Mouse (Mus musculus): ENCODE data around the gene Fhad1.

The Fhad1 gene

DNA sequence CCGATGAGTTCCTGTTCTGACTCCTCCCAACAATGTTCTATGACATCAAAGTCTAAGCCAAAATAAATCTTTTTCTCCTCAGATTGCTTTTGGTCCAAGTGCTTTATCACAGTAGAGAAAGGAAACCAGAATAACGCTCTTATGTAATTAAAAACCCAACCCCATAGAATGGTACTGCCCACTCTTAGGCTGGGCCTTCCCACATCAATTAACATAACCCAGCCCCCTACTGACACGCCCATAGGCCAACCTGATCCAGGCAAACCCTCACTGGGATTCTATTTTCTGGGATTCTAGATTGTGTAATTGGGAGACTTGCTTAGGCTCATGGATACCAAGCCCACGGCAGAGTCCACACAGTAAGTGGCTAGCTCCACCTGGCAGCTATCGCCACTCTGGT, 149.9 kb downstream of the Fhad1 start:
- no peak for DNase-seq (ENCODE audit: extremely low spot score, low spot score)

GRCm38 (mm10) chr4:141864506-141864905, 150.4 kb downstream of the Fhad1 start:
- DNase-seq (ENCODE audit: extremely low spot score, low spot score) = no peak

- DNase-seq (ENCODE audit: extremely low spot score, low spot score) = no peak
Measured at GRCm38 (mm10) chr4:141863726-141864280, 151.1 kb downstream of the Fhad1 start.

DNA sequence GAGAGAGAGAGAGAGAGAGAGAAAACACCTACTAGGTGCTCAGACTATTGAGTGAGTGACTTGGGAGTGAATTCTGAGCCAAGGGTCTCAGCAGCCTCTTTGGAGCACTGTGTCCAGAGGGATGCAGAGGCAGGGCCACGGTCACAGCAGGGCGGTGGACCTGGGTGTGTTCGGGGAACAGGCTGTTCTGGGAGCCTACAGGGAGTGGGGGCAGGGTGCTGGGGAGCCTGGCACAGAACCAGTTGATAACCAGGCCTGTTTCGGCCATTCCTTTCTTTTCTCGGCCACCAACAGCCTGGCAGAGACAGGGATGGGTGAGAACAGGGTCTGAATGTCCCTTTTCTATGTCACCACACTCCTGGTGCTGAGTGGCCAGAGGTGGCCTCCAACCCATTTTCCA, 152.0 kb downstream of the Fhad1 start:
- no peak for DNase-seq (ENCODE audit: extremely low spot score, low spot score)

DNA sequence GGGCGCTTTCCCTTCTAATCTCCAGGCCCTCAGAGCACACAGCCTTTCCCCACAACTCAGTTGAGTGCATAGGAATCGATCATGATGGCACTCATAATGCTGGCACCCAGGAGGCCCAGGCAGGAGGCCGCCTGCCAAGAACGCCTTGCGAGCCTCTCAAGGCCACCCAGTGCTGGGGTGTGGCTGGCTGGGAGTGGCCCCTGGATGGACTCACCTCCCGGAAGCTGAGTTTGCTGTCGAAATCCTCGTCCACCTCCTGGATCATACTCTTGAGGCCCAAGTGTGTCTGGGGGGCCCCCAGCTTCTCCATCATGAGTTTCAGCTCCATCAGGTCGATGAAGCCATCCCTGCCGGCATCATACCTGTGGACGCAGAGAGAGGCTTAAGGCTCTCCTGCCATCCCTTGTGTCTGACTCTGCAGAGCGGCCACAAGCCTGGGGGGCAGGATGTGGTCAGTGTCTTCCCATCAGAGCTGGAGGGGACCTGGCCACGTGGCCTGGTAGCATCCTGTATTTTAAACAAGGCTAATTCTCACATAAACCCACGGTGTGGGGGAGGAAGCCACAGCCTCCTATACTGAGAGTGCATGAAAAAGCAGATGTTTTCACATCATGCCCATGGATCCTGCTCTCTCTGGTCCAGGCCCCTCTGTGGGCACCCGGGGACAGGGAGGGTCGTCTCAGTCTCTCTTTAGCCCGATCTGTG, 153.1 kb downstream of the Fhad1 start:
- DNase-seq (ENCODE audit: extremely low spot score, low spot score) = no peak

DNA sequence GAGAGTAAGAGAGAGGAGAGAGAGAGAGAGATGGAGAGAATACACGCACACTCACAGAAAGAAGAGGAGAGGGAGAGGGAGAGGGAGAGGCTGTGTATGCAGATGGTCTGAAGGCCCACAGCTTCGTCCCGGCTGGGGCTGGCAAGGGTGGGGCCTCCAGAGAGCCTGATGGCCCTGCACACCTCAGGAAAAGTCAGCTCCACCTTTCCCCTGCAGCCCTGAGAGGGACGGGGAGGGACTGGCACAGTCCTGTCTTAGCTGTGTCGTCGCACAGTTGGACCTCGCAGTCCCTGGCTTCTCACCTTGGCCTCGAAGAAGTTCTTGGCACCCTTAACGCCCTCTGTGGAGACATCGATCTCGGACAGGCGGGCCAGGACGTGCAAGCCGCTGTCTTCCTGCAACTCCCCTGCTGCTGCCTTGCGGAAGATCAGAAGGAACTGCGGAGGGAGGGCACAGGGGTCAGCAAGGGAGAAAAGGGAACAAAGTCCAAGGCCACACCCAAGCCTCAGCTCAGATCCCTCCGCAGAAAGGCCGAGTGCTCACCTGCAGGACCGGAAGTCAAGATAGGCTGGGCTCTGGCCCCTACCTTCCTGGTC, 154.5 kb downstream of the Fhad1 start:
- DNase-seq (ENCODE audit: extremely low spot score, low spot score) = no peak

- no peak for DNase-seq (ENCODE audit: extremely low spot score, low spot score)
Measured at GRCm38 (mm10) chr4:141859351-141859750, 155.5 kb downstream of the Fhad1 start.

DNA sequence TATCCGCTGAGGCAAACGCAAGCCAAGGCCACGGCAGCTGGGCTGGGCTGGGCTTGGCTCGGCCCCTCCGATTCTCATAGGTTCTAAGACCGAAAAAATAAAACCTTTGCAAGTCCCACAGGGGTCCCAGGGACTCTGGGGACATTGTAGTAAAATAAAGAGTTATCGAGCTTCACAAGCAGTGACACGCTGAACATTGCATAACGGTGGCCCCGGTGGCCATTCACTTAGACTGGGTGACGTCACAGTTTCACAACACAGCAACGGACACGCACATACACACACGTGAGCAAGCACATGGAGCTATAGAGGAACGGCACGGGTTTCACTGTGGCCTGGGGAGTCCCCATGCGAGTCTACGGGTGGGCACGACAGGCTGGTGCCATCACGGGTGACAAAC, 156.4 kb downstream of the Fhad1 start:
- no peak for DNase-seq (ENCODE audit: extremely low spot score, low spot score)

GRCm38 (mm10) chr4:141857422-141857930, 157.4 kb downstream of the Fhad1 start:
- peak; percentile 90 for DNase-seq (ENCODE audit: extremely low spot score, low spot score)

- peak; percentile 60 for DNase-seq (ENCODE audit: extremely low spot score, low spot score)
Measured at GRCm38 (mm10) chr4:141853437-141853836, 161.4 kb downstream of the Fhad1 start.

DNA sequence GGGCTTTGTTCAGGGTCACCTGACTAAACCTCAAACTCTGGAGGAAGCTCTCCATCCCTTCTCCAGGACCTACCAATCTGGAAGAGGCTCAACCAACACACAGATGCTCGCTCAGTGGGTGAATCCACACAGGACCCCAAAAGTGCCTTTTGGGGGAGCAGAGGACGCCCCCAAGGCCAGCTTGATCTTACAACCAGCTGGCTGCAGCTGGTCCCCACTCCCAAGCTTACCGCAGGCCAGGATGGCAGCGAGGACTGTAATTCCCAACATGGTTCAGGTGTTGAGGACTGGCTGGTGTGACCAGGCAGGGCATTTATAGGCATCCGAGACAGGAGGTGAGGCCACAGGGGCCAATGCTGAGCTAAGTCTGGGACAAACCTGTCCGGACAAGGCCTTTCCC, 168.9 kb downstream of the Fhad1 start, which contains the start of gene Ctrc:
TSS of gene Ctrc (minus strand) at position 361 of the 400 bp plus-strand sequence.
- no peak for DNase-seq (ENCODE audit: extremely low spot score, low spot score)

Measured in neural tube, embryonic 10.5 days (tissue).